Comparison of ENCODE assay signal across 10 mouse cellular contexts in genomic region chr12:69131981-69132380, GRCm38 (mm10). TPM values are rescaled to one million over a fixed set of nuclear protein-coding genes. Genes with fewer than 3 reads are reported as not detected.
DNase-seq lines count a peak whose midpoint lies in the region; ATAC-seq and TF ChIP-seq lines count a peak whose summit lies in the region.
"Had no signal": no experiment of that assay in that cellular context is flagged by ENCODE, and none has a peak within 500 bp of the region (broad histone marks: within the 10 kb centered on the region; RNA-seq: fewer than 3 reads in every experiment).

No protein-coding gene starts in this region.

- intact Hi-C loops in heart, postnatal 10 days (cut with DNase I) = no loop called here
- intact Hi-C loops in left cerebral cortex, postnatal 36 days (cut with DNase I) = no loop called here

- H3K9me3 ChIP-seq in heart, embryonic 11.5 days (replicated peaks; ENCODE audit: control insufficient read depth, low read length) = no peaks in the 10 kb centered on the region
- H3K9me3 ChIP-seq in E14TG2a.4 (ENCODE audit: low read length) = no peaks in the 10 kb centered on the region
- H3K9me3 ChIP-seq in hindbrain, embryonic 15.5 days = no peaks in the 10 kb centered on the region
- H3K9me3 ChIP-seq in neural tube, embryonic 14.5 days (ENCODE audit: control insufficient read depth, low read length) = no peaks in the 10 kb centered on the region
- H3K9me3 ChIP-seq: embryonic facial prominence, embryonic 15.5 days; lung, embryonic 15.5 days had no signal

- H3K9ac ChIP-seq in heart, embryonic 11.5 days (ENCODE audit: low read depth, low read length) = no peak overlapping the region
- no peak overlapping the region for H3K9ac ChIP-seq in hindbrain, embryonic 15.5 days
- no peak overlapping the region for H3K9ac ChIP-seq in neural tube, embryonic 14.5 days (replicated peaks; ENCODE audit: low read depth, low read length)
- H3K9ac ChIP-seq: embryonic facial prominence, embryonic 15.5 days; lung, embryonic 15.5 days had no signal

- ATAC-seq in heart, embryonic 11.5 days (replicated peaks; ENCODE audit: insufficient number of reproducible peaks, low FRiP score, low TSS enrichment) = no peak
- ATAC-seq in hindbrain, embryonic 15.5 days (ENCODE audit: low FRiP score, low read depth) = 0 out of 2 replicates have a peak, but pooled peaks have one; percentile 48
- ATAC-seq in neural tube, embryonic 14.5 days (ENCODE audit: low read depth) = peak; percentile 76; the same call in 1 of the 2 replicates

- 7% methylated on average over 10 of the region's 10 CpGs for WGBS in heart, embryonic 11.5 days (ENCODE audit: insufficient replicate concordance)
- 9% methylated on average over 10 of the region's 10 CpGs for WGBS in hindbrain, embryonic 15.5 days
- 9% methylated on average over 10 of the region's 10 CpGs for WGBS in neural tube, embryonic 14.5 days

- H3K27ac ChIP-seq in heart, embryonic 11.5 days (ENCODE audit: low read depth, low read length) = no peak overlapping the region
- no peak overlapping the region for H3K27ac ChIP-seq in hindbrain, embryonic 15.5 days (replicated peaks)
- no peak overlapping the region for H3K27ac ChIP-seq in neural tube, embryonic 14.5 days (ENCODE audit: low read depth, low read length)
- H3K27ac ChIP-seq: embryonic facial prominence, embryonic 15.5 days; lung, embryonic 15.5 days had no signal

- TF ChIP-seq CTCF in E14TG2a.4 (conservative IDR thresholded peaks at IDR 0.05; ENCODE audit: low read length) = peak; percentile 62

- no peak overlapping the region for H3K4me3 ChIP-seq in heart, embryonic 11.5 days (ENCODE audit: low read depth, low read length)
- H3K4me3 ChIP-seq in E14TG2a.4 (replicated peaks; ENCODE audit: low read length) = no peak overlapping the region
- H3K4me3 ChIP-seq in hindbrain, embryonic 15.5 days = no peak overlapping the region
- H3K4me3 ChIP-seq in neural tube, embryonic 14.5 days (ENCODE audit: low read depth, low read length) = no peak overlapping the region
- H3K4me3 ChIP-seq: embryonic facial prominence, embryonic 15.5 days; lung, embryonic 15.5 days had no signal

- H3K36me3 ChIP-seq in heart, embryonic 11.5 days (ENCODE audit: control insufficient read depth, insufficient read depth, low read length) = no peaks in the 10 kb centered on the region
- H3K36me3 ChIP-seq in E14TG2a.4 (ENCODE audit: insufficient read depth, low read length) = no peaks in the 10 kb centered on the region
- no peaks in the 10 kb centered on the region for H3K36me3 ChIP-seq in hindbrain, embryonic 15.5 days
- no peaks in the 10 kb centered on the region for H3K36me3 ChIP-seq in neural tube, embryonic 14.5 days (ENCODE audit: control insufficient read depth, insufficient read depth, low read length)
- H3K36me3 ChIP-seq: embryonic facial prominence, embryonic 15.5 days; lung, embryonic 15.5 days had no signal

- H3K27me3 ChIP-seq in heart, embryonic 11.5 days (ENCODE audit: control insufficient read depth, insufficient read depth, low read length) = no peaks in the 10 kb centered on the region
- peaks cover 15% of the 10 kb centered on the region for H3K27me3 ChIP-seq in E14TG2a.4 (ENCODE audit: insufficient read depth, low read length)
- H3K27me3 ChIP-seq in hindbrain, embryonic 15.5 days = no peaks in the 10 kb centered on the region
- H3K27me3 ChIP-seq in neural tube, embryonic 14.5 days (ENCODE audit: control insufficient read depth, insufficient read depth, low read length) = no peaks in the 10 kb centered on the region
- H3K27me3 ChIP-seq: embryonic facial prominence, embryonic 15.5 days; lung, embryonic 15.5 days had no signal

- no peaks in the 10 kb centered on the region for H3K4me1 ChIP-seq in heart, embryonic 11.5 days (ENCODE audit: control insufficient read depth, insufficient read depth, low read length)
- H3K4me1 ChIP-seq in E14TG2a.4 (replicated peaks; ENCODE audit: low read depth, low read length) = peaks cover 28% of the 10 kb centered on the region
- no peaks in the 10 kb centered on the region for H3K4me1 ChIP-seq in hindbrain, embryonic 15.5 days (replicated peaks)
- H3K4me1 ChIP-seq in neural tube, embryonic 14.5 days (ENCODE audit: control insufficient read depth, insufficient read depth, low read length) = no peaks in the 10 kb centered on the region
- H3K4me1 ChIP-seq: embryonic facial prominence, embryonic 15.5 days had no signal

- DNase-seq in heart, postnatal 10 days = peak; percentile 29 to 58
- peak; percentile 69 for DNase-seq in brain, adult 2 months (ENCODE audit: low read depth, low spot score)
- DNase-seq in left cerebral cortex, postnatal 36 days (ENCODE audit: low spot score in 2 of 2) = peak; percentile 17 to 33
- DNase-seq in c-Kit-positive CD71-positive TER-119-positive erythroid progenitor cells, embryonic 14.5 days (ENCODE audit: low spot score) = no peak

- no peak overlapping the region for H3K4me2 ChIP-seq in heart, embryonic 11.5 days
- H3K4me2 ChIP-seq in hindbrain, embryonic 15.5 days = 0 out of 2 replicates have a peak overlapping the region, but pooled peaks have one; percentile 21
- no peak overlapping the region for H3K4me2 ChIP-seq in neural tube, embryonic 14.5 days (ENCODE audit: low read depth, low read length)
- H3K4me2 ChIP-seq: embryonic facial prominence, embryonic 15.5 days; lung, embryonic 15.5 days had no signal

RNA-seq across cellular contexts. Expression of gene Rps29, which starts 27.0 kb away (rescaled TPM):
- 1,000 to 10,000 TPM; 1,683 to 1,690 TPM for total RNA-seq in heart, postnatal 10 days (2021)
- 1,249 and 1,400 TPM in 2 replicates for polyA plus RNA-seq in heart, embryonic 11.5 days (2014; fragmentation: Nextera tagmentation; extraction: Ambion mirVana)
- 1,135 and 1,350 TPM in 2 replicates for polyA plus RNA-seq in hindbrain, embryonic 15.5 days (2015; fragmentation: Nextera tagmentation; extraction: Ambion mirVana)
- 1,000 to 10,000 TPM; 1,009 to 1,161 TPM for total RNA-seq in left cerebral cortex, postnatal 36 days (2021)
- 997 and 1,030 TPM in 2 replicates for polyA plus RNA-seq in neural tube, embryonic 14.5 days (2014; fragmentation: Nextera tagmentation; extraction: Ambion mirVana)

RNA-seq across cellular contexts. Expression of gene Lrr1, which starts 36.6 kb away (rescaled TPM):
- 1 to 10 TPM; 1.4 to 2.0 TPM for total RNA-seq in heart, postnatal 10 days (2021)
- 17.1 and 20.8 TPM in 2 replicates for polyA plus RNA-seq in heart, embryonic 11.5 days (2014; fragmentation: Nextera tagmentation; extraction: Ambion mirVana)
- 5.1 and 6.1 TPM in 2 replicates for polyA plus RNA-seq in hindbrain, embryonic 15.5 days (2015; fragmentation: Nextera tagmentation; extraction: Ambion mirVana)
- total RNA-seq in left cerebral cortex, postnatal 36 days (2021) = not detected
- polyA plus RNA-seq in neural tube, embryonic 14.5 days (2014; fragmentation: Nextera tagmentation; extraction: Ambion mirVana) = 1.6 and 1.8 TPM in 2 replicates

RNA-seq across cellular contexts. Expression of gene Rpl36al, which starts 51.9 kb away (rescaled TPM):
- total RNA-seq in heart, postnatal 10 days (2021) = 100 to 1,000 TPM; 259 to 277 TPM
- 539 and 559 TPM in 2 replicates for polyA plus RNA-seq in heart, embryonic 11.5 days (2014; fragmentation: Nextera tagmentation; extraction: Ambion mirVana)
- 332 and 367 TPM in 2 replicates for polyA plus RNA-seq in hindbrain, embryonic 15.5 days (2015; fragmentation: Nextera tagmentation; extraction: Ambion mirVana)
- 100 to 1,000 TPM; 165 to 192 TPM for total RNA-seq in left cerebral cortex, postnatal 36 days (2021)
- polyA plus RNA-seq in neural tube, embryonic 14.5 days (2014; fragmentation: Nextera tagmentation; extraction: Ambion mirVana) = 381 and 387 TPM in 2 replicates

RNA-seq across cellular contexts. Expression of gene Mgat2, which starts 52.0 kb away (rescaled TPM):
- 10 to 100 TPM; 27.8 to 32.4 TPM for total RNA-seq in heart, postnatal 10 days (2021)
- 35.3 and 37.3 TPM in 2 replicates for polyA plus RNA-seq in heart, embryonic 11.5 days (2014; fragmentation: Nextera tagmentation; extraction: Ambion mirVana)
- 40.4 and 43.5 TPM in 2 replicates for polyA plus RNA-seq in hindbrain, embryonic 15.5 days (2015; fragmentation: Nextera tagmentation; extraction: Ambion mirVana)
- total RNA-seq in left cerebral cortex, postnatal 36 days (2021) = 10 to 100 TPM; 27.3 to 30.7 TPM
- 36.8 and 40.5 TPM in 2 replicates for polyA plus RNA-seq in neural tube, embryonic 14.5 days (2014; fragmentation: Nextera tagmentation; extraction: Ambion mirVana)
